Mouse (Mus musculus) heart, postnatal 0 days (tissue): ENCODE measurements around the gene Slc16a14.

ENCODE experiments used
- CTCF ChIP-seq: IDR thresholded peaks from 2 replicates; pipeline ENCODE4 v1.5.1; 2016; ENCODE audit warnings: antibody characterized with exemption, control low read depth, low read depth
- EP300 ChIP-seq: IDR thresholded peaks from 2 replicates; pipeline ENCODE4 v1.6.1; 2016; ENCODE audit warnings: antibody characterized with exemption, low read depth

DNA sequence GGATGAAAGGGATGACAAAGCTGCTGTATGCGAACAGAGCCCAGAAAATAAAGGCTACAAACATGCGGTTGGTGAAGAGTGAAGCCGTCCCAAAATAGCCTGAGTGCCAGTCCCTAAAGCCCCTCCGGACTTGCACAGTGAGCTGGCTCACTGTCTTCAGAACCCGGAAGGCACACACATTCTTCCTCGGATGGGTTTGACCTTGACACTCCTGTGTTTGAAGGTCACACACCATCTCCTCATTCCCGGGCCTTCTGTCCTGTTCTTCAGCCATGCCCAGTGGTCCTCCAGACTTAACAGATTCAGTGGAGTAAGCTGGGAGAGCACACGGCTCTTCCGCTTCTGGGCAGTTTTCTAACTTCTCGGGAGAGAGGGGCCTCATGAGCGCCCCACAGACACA lies 22.4 kb downstream of the Slc16a14 start:
- TF ChIP-seq CTCF (no peak), EP300 (no peak)
